Mouse (Mus musculus) hindbrain, embryonic 16.5 days (tissue): ENCODE measurements around the gene Mr1. TPM values are rescaled to one million over a fixed set of nuclear protein-coding genes. Genes with fewer than 3 reads are reported as not detected.

ENCODE experiments used
- ATAC-seq: fragments of 200-750 bp; cut with Nextera tagmentation; 2 replicates; pipeline ENCODE4 v1.8.0; 2017; ENCODE audit warnings: moderate TSS enrichment, moderate library complexity
- H3K27ac ChIP-seq: fragments of 300-500 bp; sonication (generic); 2 replicates; pipeline ENCODE4 v1.5.1; 2014; ENCODE audit warnings: low read depth, mild to moderate bottlenecking, control low read depth, low read length, moderate library complexity
- H3K27me3 ChIP-seq: fragments of 300-500 bp; sonication (generic); replicated peaks from 2 replicates; pipeline ENCODE4 v1.6.1; 2014; ENCODE audit warnings: low read length; ENCODE audit not compliant: control insufficient read depth, insufficient read depth
- H3K36me3 ChIP-seq: fragments of 300-500 bp; sonication (generic); 2 replicates; pipeline ENCODE4 v1.6.1; 2014; ENCODE audit warnings: mild to moderate bottlenecking, low read length, moderate library complexity, mixed read lengths; ENCODE audit not compliant: control insufficient read depth, insufficient read depth
- H3K4me1 ChIP-seq: fragments of 300-500 bp; sonication (generic); 2 replicates; pipeline ENCODE4 v1.6.1; 2014; ENCODE audit warnings: low read depth, low read length; ENCODE audit not compliant: control insufficient read depth, insufficient read depth
- H3K4me2 ChIP-seq: fragments of 300-500 bp; sonication (generic); 2 replicates; pipeline ENCODE4 v1.6.1; 2014; ENCODE audit warnings: mild to moderate bottlenecking, low read length, control low read depth, moderate library complexity
- H3K4me3 ChIP-seq: fragments of 300-500 bp; sonication (generic); 2 replicates; pipeline ENCODE4 v1.5.1; 2014; ENCODE audit warnings: mild to moderate bottlenecking, low read length, control low read depth, moderate library complexity
- H3K9ac ChIP-seq: fragments of 300-500 bp; sonication (generic); 2 replicates; pipeline ENCODE4 v1.6.1; 2014; ENCODE audit warnings: low read depth, mild to moderate bottlenecking, control low read depth, low read length, moderate library complexity
- H3K9me3 ChIP-seq: fragments of 300-500 bp; sonication (generic); 2 replicates; pipeline ENCODE4 v1.6.1; 2014; ENCODE audit warnings: mild to moderate bottlenecking, low read length, moderate library complexity; ENCODE audit not compliant: control insufficient read depth
- WGBS: fragments of 180-500 bp; shearing (Covaris S2); extraction: QIAGEN DNeasy Blood & Tissue Kit; methylation state at CpG from one replicate; pipeline ENCODE4 v1.1.7; 2014; 5-methylcytosine and 5-hydroxymethylcytosine counted together
- polyA plus RNA-seq: library from polyadenylated mRNA; unstranded; fragments of >200 nt; fragmentation: Nextera tagmentation; extraction: Ambion mirVana; gene quantifications from 2 replicates; pipeline ENCODE4 v1.2.1, GENCODE M21; 2015

Mr1 gene
- polyA plus RNA-seq, 1 experiment from 2014 or later, result 2.1 TPM

DNA sequence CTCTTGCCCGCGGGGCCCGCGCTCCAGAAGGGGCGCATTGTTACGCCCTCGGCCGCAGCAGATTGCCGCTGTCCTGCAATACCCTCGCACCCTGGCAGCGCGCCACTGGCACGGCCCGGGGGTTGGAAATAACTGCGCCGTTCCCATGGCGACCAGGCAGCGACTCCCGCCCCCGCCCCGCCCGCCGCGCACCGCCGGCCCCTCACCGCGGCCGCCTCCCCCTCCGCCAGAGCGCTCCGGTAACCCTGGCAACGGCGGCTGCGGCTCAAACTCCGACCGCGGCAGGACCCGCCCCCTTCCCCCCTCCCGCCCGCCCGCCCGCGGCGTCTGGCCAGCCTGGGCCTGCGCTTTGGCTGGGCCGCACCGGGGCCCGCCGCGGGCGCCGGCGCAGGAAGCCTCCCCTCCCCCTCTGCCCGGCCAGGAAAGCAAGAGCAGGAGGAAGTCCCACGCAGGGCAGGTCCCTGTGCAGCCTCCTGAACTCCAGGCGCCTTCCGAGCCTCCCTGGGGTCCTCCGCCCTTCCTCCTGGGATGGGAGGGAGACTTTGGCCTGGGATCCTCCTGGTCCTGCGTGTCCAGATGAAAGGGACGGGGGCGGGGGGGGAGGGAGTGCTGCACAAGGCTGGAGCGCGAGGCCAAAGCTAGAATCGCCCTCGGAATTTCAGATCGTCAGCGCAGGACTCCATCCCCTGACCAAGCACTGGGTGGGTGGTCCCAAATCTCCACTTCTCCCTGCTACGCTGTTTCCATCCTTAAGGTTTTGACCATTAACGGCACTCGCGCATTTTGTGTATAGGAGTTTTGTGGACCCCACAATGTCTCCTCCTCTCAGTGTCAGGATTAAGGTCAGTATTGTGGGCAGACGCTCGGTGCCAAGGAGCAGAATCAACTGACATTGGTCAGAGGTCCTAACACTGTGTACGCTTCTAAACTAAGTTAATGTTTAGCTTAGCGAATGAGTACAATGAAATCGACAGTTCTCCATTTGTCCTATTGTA is 63.0 kb downstream of the Mr1 start:
- H3K9ac ChIP-seq, result peak overlapping the region; percentile 82
- 1% methylated on average over 31 of the region's 77 CpGs for WGBS
- H3K4me1 ChIP-seq, result peaks cover 39% of the 10 kb centered on the region
- H3K4me2 ChIP-seq, result peak overlapping the region; percentile 87
- H3K27ac ChIP-seq, result peak overlapping the region; percentile 95
- no peaks in the 10 kb centered on the region for H3K27me3 ChIP-seq
- peak overlapping the region; percentile 50 for H3K4me3 ChIP-seq
- no peaks in the 10 kb centered on the region for H3K36me3 ChIP-seq
- peak; percentile 94 for ATAC-seq
- no peaks in the 10 kb centered on the region for H3K9me3 ChIP-seq

DNA sequence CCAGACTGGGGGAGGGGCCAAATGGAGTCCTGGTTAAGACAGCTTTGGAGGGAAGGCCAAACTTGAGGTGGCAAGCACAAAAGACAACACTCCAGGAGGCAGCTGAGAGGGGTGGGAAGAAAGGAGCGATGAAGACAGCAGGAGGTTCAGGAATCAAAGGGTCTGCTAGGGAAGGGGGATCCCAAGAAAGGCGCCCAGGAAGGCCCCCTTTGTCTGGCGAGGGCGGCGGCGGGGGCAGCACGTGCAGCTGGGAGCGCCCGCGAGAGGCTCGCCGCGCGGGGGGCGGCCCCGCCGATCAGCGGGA is 63.7 kb downstream of the Mr1 start:
- H3K9me3 ChIP-seq, result no peaks in the 10 kb centered on the region
- ATAC-seq, result no peak
- H3K4me1 ChIP-seq, result peaks cover 39% of the 10 kb centered on the region
- H3K36me3 ChIP-seq, result no peaks in the 10 kb centered on the region
- peak overlapping the region; percentile 82 for H3K9ac ChIP-seq
- H3K27ac ChIP-seq, result peak overlapping the region; percentile 95
- H3K27me3 ChIP-seq, result no peaks in the 10 kb centered on the region
- H3K4me2 ChIP-seq, result peak overlapping the region; percentile 87
- WGBS, result 1% methylated on average over 14 of the region's 18 CpGs
- H3K4me3 ChIP-seq, result peak overlapping the region; percentile 50

DNA sequence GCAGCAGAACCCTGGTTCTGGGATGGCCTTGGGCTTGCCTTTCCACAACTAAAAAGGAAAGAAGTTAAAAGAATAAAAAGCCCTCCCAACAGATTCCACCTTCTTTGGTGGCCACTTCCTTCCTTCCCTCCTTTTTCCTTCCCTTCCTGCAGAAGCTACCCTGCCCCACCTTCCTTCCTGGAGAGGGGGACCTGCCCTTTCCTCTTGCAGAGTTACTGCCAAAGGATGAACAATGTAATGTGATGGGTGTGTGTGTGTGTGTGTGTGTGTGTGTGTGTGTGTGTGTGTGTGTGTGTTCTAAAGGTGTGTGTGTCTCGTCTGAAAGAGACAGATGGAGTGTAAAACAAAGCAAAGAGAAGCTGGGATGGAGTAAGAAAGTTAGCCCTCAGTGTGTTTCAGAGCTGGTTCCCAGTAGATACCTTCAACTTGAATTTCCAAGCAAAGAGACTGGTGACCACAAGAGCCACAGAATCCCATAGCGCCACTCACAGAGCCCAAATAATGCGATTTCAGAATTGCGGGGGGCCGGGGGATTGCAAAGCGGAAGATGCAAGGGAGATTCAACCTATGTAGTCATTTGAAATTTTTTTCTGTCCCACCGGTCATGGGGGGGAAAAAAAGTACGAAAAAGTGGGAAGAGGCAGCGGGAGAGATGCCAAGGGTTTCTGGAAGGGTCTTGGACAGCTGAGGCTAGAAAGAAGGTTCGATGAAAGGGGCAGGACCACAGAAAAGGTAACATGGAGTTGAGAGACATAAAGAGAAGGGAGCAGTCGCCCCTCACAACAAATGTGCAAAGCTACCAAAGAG is 64.3 kb downstream of the Mr1 start:
- Histone ChIP-seq H3K9ac (peak overlapping the region; percentile 82), H3K9me3 (no peaks in the 10 kb centered on the region), H3K27me3 (no peaks in the 10 kb centered on the region), H3K4me2 (peak overlapping the region; percentile 87), H3K27ac (peak overlapping the region; percentile 95), H3K4me1 (peaks cover 43% of the 10 kb centered on the region), H3K4me3 (peak overlapping the region; percentile 50), H3K36me3 (no peaks in the 10 kb centered on the region)
- ATAC-seq, result no peak
- 3% methylated on average over 11 of the region's 11 CpGs for WGBS

DNA sequence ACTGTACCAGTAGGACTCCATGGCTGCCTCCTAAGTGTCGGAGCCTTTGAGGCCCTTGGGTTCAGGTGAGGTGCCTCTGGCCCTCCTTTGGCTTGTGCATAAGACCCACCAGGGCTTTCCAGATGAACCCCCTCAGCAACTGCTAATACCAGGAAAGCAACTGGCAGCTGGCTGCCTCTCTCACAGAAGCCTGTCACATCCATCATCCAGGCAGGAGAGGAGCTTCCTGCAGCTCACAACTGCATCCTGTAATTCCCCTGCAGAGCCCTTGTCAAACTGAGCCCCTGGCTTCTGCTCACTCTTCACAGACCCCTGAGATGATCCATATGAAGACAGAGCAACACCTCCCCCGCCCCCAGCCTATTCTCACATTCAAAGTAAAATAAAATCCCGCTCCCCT is 68.9 kb downstream of the Mr1 start:
- H3K9me3 ChIP-seq, result no peaks in the 10 kb centered on the region
- 44% methylated on average over 3 of the region's 3 CpGs for WGBS
- peak; percentile 46 for ATAC-seq
- H3K4me2 ChIP-seq, result no peak overlapping the region
- peaks cover 15% of the 10 kb centered on the region for H3K4me1 ChIP-seq
- H3K4me3 ChIP-seq, result no peak overlapping the region
- no peaks in the 10 kb centered on the region for H3K36me3 ChIP-seq
- no peaks in the 10 kb centered on the region for H3K27me3 ChIP-seq
- H3K27ac ChIP-seq, result no peak overlapping the region; the same call in 1 of the 2 replicates
- no peak overlapping the region for H3K9ac ChIP-seq

Other genes starting within 250 kb of the Mr1 start
- 4.5 and 5.5 TPM in 2 replicates for gene Ier5, start 47.2 kb downstream of the Mr1 start, polyA plus RNA-seq
- 82.9 and 93.7 TPM in 2 replicates for gene Stx6, start 11.9 kb upstream of the Mr1 start, polyA plus RNA-seq
- gene BC034090, start 97.6 kb upstream of the Mr1 start, polyA plus RNA-seq, result 6.0 and 6.1 TPM in 2 replicates